Mouse (Mus musculus) heart, embryonic 14.5 days (tissue): ENCODE data around the gene Pcca. TPM values are rescaled to one million over a fixed set of nuclear protein-coding genes. Genes with fewer than 3 reads are reported as not detected.

Experiments
- ATAC-seq: fragments of 200-750 bp; cut with Nextera tagmentation; 2 replicates; pipeline ENCODE4 v1.8.0; 2017; ENCODE audit warnings: low read depth, moderate TSS enrichment; ENCODE audit not compliant: insufficient number of reproducible peaks, insufficient read depth, low FRiP score
- H3K27ac ChIP-seq, 2 experiments: fragments of 200-500 bp in 1 of 2; fragments of 300-500 bp in 1 of 2; sonication (generic) in 1 of 2; replicated peaks in 1 of 2; 2 replicates each; pipeline ENCODE4 v1.5.1; 2012 to 2014; ENCODE audit warnings: low read depth in 2 of 2, low read length in 2 of 2, control low read depth in 1 of 2, mild to moderate bottlenecking in 1 of 2, mixed read lengths in 1 of 2; ENCODE audit not compliant: control insufficient read depth in 1 of 2, insufficient read depth in 1 of 2
- H3K27me3 ChIP-seq: fragments of 300-500 bp; sonication (generic); 2 replicates; pipeline ENCODE4 v1.6.1; 2014; ENCODE audit warnings: mild to moderate bottlenecking, low read length, control low read depth; ENCODE audit not compliant: control insufficient read depth, insufficient read depth
- H3K36me3 ChIP-seq: fragments of 300-500 bp; sonication (generic); 2 replicates; pipeline ENCODE4 v1.6.1; 2014; ENCODE audit warnings: mild to moderate bottlenecking, control low read depth, low read length, mixed read lengths; ENCODE audit not compliant: control insufficient read depth, insufficient read depth
- H3K4me1 ChIP-seq, 2 experiments: fragments of 200-500 bp in 1 of 2; fragments of 300-500 bp in 1 of 2; sonication (generic) in 1 of 2; 2 replicates each; pipeline ENCODE4 v1.6.1; 2012 to 2014; ENCODE audit warnings: low read length in 2 of 2, control low read depth in 1 of 2, mixed read lengths in 1 of 2; ENCODE audit not compliant: control insufficient read depth in 2 of 2, insufficient read depth in 2 of 2
- H3K4me2 ChIP-seq: fragments of 300-500 bp; sonication (generic); 2 replicates; pipeline ENCODE4 v1.6.1; 2014; ENCODE audit warnings: mild to moderate bottlenecking, low read length
- H3K4me3 ChIP-seq, 2 experiments: fragments of 200-500 bp in 1 of 2; fragments of 300-500 bp in 1 of 2; sonication (generic) in 1 of 2; 2 replicates each; pipeline ENCODE4 v1.5.1; 2012 to 2014; ENCODE audit warnings: low read length in 2 of 2, mild to moderate bottlenecking in 2 of 2, control low read depth in 1 of 2, low read depth in 1 of 2, moderate library complexity in 1 of 2; ENCODE audit not compliant: control insufficient read depth in 1 of 2, insufficient read depth in 1 of 2
- H3K9ac ChIP-seq: fragments of 300-500 bp; sonication (generic); 2 replicates; pipeline ENCODE4 v1.6.1; 2014; ENCODE audit warnings: mild to moderate bottlenecking, low read length
- H3K9me3 ChIP-seq: fragments of 300-500 bp; sonication (generic); 2 replicates; pipeline ENCODE4 v1.6.1; 2016; ENCODE audit warnings: low read length, control low read depth; ENCODE audit not compliant: control insufficient read depth
- WGBS: fragments of 180-500 bp; shearing (Covaris S2); extraction: QIAGEN DNeasy Blood & Tissue Kit; methylation state at CpG from one replicate; pipeline ENCODE4 v1.1.7; 2014; 5-methylcytosine and 5-hydroxymethylcytosine counted together
- polyA plus RNA-seq: library from polyadenylated mRNA; unstranded; fragments of >200 nt; fragmentation: Nextera tagmentation; extraction: Ambion mirVana; gene quantifications from 2 replicates; pipeline ENCODE4 v1.2.1, GENCODE M21; 2014

Pcca gene
- polyA plus RNA-seq, 1 experiment from 2014 or later: 28.9 TPM

- no peaks in the 10 kb centered on the region for H3K27me3 ChIP-seq
- no peak overlapping the region for H3K4me3 ChIP-seq
- no peak overlapping the region for H3K4me2 ChIP-seq
- peaks cover 3 to 13% of the 10 kb centered on the region in 2 experiments; a peak in 3 of 4 replicates for H3K4me1 ChIP-seq
- no peaks in the 10 kb centered on the region for H3K9me3 ChIP-seq
- no peak overlapping the region for H3K27ac ChIP-seq
- no peak for ATAC-seq
- no peaks in the 10 kb centered on the region for H3K36me3 ChIP-seq
- WGBS: 69% methylated on average over 17 of the region's 17 CpGs
- H3K9ac ChIP-seq: no peak overlapping the region
These were observed 155.2 kb downstream of the Pcca start for GRCm38 (mm10) chr14:122689136-122689815.

DNA sequence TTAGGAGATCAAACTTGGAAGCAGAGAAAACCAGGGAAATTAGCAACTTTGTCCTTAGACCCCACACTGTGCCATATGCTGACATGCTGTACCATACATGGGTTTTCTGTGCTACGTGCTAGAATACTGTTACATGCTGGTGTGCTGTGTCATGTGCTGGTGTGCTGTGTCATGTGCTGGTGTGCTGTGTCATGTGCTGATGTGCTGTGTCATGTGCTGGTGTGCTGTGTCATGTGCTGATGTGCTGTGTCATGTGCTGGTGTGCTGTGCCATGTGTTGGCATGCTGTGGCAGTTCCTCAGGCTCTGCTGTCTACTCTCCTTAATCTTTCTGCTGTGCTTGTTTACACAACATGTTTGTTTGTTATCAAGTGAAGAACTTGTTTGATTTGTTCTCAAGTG lies 157.4 kb downstream of the Pcca start:
- Histone ChIP-seq H3K27me3 (no peaks in the 10 kb centered on the region), H3K4me3 (no peak overlapping the region), H3K4me1 (peaks cover 2 to 4% of the 10 kb centered on the region in 2 experiments; a peak in 3 of 4 replicates), H3K9ac (no peak overlapping the region), H3K9me3 (no peaks in the 10 kb centered on the region), H3K36me3 (no peaks in the 10 kb centered on the region), H3K4me2 (no peak overlapping the region), H3K27ac (no peak overlapping the region)
- ATAC-seq: no peak
- 94% methylated on average over 1 of the region's 1 CpGs for WGBS

DNA sequence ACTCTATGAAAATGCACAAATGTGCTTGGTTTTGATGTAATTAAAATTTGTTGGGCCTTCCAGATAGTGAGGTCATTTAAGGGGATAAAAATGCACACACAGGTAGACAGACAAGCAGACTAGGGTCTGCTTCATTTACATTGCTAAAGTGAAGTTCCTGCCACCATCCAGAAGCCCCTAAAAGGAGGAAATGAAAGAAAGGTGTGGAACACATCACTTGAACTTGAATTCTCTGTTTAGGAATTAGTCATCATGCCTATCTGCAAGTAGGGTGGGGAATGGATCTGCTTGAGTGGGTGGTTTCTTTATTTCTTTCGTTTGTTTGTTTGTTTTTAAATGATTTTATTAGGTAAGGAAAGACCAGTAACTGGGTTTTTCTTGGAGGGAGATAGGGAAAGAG lies 166.2 kb downstream of the Pcca start:
- Histone ChIP-seq H3K9me3 (no peaks in the 10 kb centered on the region), H3K36me3 (no peaks in the 10 kb centered on the region), H3K4me1 (no peaks in the 10 kb centered on the region), H3K27ac (no peak overlapping the region), H3K9ac (no peak overlapping the region), H3K27me3 (no peaks in the 10 kb centered on the region), H3K4me2 (no peak overlapping the region), H3K4me3 (no peak overlapping the region)
- no peak for ATAC-seq
- 63% methylated on average over 1 of the region's 1 CpGs for WGBS

GRCm38 (mm10) chr14:122713793-122714192 lies 179.7 kb downstream of the Pcca start:
- WGBS: 89% methylated on average over 5 of the region's 5 CpGs
- Histone ChIP-seq H3K4me3 (no peak overlapping the region), H3K36me3 (no peaks in the 10 kb centered on the region), H3K4me1 (no peaks in the 10 kb centered on the region), H3K27ac (no peak overlapping the region), H3K9ac (no peak overlapping the region), H3K27me3 (no peaks in the 10 kb centered on the region), H3K9me3 (no peaks in the 10 kb centered on the region), H3K4me2 (no peak overlapping the region)
- ATAC-seq: no peak

DNA sequence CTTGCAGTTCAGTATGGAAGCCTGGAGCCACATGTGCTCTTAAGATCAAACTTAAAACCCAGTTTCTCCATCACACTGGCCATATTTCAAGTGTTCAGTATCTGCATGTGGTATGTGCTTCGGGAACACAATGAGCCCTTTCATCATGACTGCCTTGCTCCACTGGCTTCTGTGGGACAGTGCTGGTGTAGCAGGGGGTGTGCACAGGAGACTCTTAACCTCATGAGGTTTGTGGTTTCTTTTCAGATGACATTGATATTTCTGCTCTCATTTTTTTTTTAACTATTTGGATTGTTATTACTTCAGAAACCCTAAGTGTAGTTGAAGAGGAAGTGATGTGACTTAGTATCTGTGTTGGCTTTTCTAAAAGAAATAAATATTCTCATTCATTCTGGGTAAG lies 180.8 kb downstream of the Pcca start:
- no peak for ATAC-seq
- H3K9me3 ChIP-seq: no peaks in the 10 kb centered on the region
- H3K9ac ChIP-seq: no peak overlapping the region
- H3K4me2 ChIP-seq: no peak overlapping the region
- no peaks in the 10 kb centered on the region for H3K27me3 ChIP-seq
- no peaks in the 10 kb centered on the region for H3K36me3 ChIP-seq
- H3K4me3 ChIP-seq: no peak overlapping the region
- no peaks in the 10 kb centered on the region for H3K4me1 ChIP-seq
- 73% methylated on average over 1 of the region's 1 CpGs for WGBS
- no peak overlapping the region for H3K27ac ChIP-seq

GRCm38 (mm10) chr14:122716057-122716456 lies 181.9 kb downstream of the Pcca start:
- Histone ChIP-seq H3K4me1 (no peaks in the 10 kb centered on the region), H3K4me2 (no peak overlapping the region), H3K4me3 (no peak overlapping the region), H3K9ac (no peak overlapping the region), H3K27ac (no peak overlapping the region), H3K27me3 (no peaks in the 10 kb centered on the region), H3K36me3 (no peaks in the 10 kb centered on the region), H3K9me3 (no peaks in the 10 kb centered on the region)
- ATAC-seq: no peak

- no peak for ATAC-seq
- Histone ChIP-seq H3K27ac (no peak overlapping the region), H3K9me3 (no peaks in the 10 kb centered on the region), H3K36me3 (no peaks in the 10 kb centered on the region), H3K9ac (no peak overlapping the region), H3K4me1 (no peaks in the 10 kb centered on the region), H3K4me2 (no peak overlapping the region), H3K4me3 (no peak overlapping the region), H3K27me3 (no peaks in the 10 kb centered on the region)
- 91% methylated on average over 8 of the region's 8 CpGs for WGBS
These were observed 185.5 kb downstream of the Pcca start for GRCm38 (mm10) chr14:122719496-122720080.

DNA sequence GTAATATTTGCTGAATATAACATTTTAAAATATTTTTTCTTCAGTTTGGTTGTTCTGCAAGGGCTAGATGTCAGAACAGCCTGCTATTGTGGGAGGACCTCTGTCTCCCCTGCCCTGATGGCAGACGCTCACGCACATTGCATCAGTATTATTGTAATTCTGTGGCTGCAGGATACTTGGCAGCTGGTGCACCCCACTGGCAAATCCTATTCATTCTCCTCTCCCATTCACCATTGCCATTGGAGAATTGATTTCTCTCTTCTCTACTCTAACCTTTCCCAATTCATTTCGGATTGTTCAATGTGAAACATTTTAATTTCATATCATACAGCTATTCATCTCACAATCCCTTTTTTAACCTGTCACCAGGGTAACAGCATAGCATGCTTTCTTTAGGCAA lies 186.9 kb downstream of the Pcca start:
- H3K9ac ChIP-seq: no peak overlapping the region
- WGBS: 58% methylated on average over 3 of the region's 3 CpGs
- H3K4me1 ChIP-seq: no peaks in the 10 kb centered on the region
- no peak overlapping the region for H3K4me3 ChIP-seq
- no peaks in the 10 kb centered on the region for H3K9me3 ChIP-seq
- no peaks in the 10 kb centered on the region for H3K27me3 ChIP-seq
- no peak overlapping the region for H3K27ac ChIP-seq
- H3K4me2 ChIP-seq: no peak overlapping the region
- ATAC-seq: no peak
- H3K36me3 ChIP-seq: no peaks in the 10 kb centered on the region
